24 mouse cellular contexts compared by ENCODE assay signal in the genomic region with DNA sequence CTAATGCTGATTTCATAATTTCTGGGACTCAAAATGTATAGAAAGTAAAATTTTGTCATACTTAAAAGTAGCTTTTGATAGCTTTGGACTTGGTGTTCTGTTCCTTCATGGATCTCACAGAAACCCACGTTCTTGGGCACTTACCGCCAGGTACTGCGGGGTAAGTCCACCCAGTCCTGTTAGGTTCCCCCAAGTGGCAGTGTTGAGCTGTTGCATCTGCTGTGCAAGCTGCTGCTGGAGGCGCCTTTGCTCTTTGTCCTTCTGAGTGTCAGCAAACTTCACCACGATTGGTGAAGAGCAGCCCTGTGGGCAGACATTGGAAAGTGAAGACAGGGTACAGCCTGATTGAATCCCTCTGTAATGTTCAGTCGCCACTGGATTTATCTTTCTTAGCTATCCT.
DNase-seq lines count a peak whose midpoint lies in the region; ATAC-seq and TF ChIP-seq lines count a peak whose summit lies in the region.
"Had no signal": no experiment of that assay in that cellular context is flagged by ENCODE, and none has a peak within 500 bp of the region (broad histone marks: within the 10 kb centered on the region; RNA-seq: fewer than 3 reads in every experiment).

No protein-coding gene starts in this region.

- no peak for TF ChIP-seq POLR2A in MEL (IDR thresholded peaks at IDR 0.05; ENCODE audit: control insufficient read depth in 1 of 2, insufficient read depth in 1 of 2, low read depth in 1 of 2, low read length in 2 of 2, poor library complexity in 1 of 2)

- peak; percentile 35 for TF ChIP-seq CTCF in intestine, postnatal 0 days (IDR thresholded peaks at IDR 0.05; ENCODE audit: low read depth)
- TF ChIP-seq CTCF in lung, postnatal 0 days (IDR thresholded peaks at IDR 0.05): peak; percentile 29; the same call in 1 of the 2 replicates
- TF ChIP-seq CTCF in MEL (IDR thresholded peaks at IDR 0.05 in 2 of 3, conservative IDR thresholded peaks at IDR 0.05 in 1 of 3; ENCODE audit: control insufficient read depth in 1 of 3, insufficient read depth in 1 of 3, low read depth in 2 of 3, low read length in 3 of 3, poor library complexity in 1 of 3, severe bottlenecking in 1 of 3): peak in 2 of 3 experiments; percentile 16 to 20; a peak in 2 of 6 replicates

- H3K4me3 ChIP-seq in intestine, postnatal 0 days (ENCODE audit: low read depth, low read length): no peak overlapping the region
- H3K4me3 ChIP-seq in intestine, embryonic 15.5 days (replicated peaks): no peak overlapping the region
- no peak overlapping the region for H3K4me3 ChIP-seq in lung, postnatal 0 days (ENCODE audit: low read depth, low read length)
- no peak overlapping the region for H3K4me3 ChIP-seq in MEL (ENCODE audit: control insufficient read depth in 1 of 2, insufficient read depth in 1 of 2, low read depth in 2 of 2, low read length in 2 of 2)
- H3K4me3 ChIP-seq: forebrain, embryonic 10.5 days; hindbrain, embryonic 13.5 days; limb, embryonic 12.5 days; midbrain, embryonic 13.5 days; neural tube, embryonic 13.5 days had no signal

- DNase-seq in lung, postnatal 0 days (ENCODE audit: low spot score): no peak
- no peak for DNase-seq in lung, postnatal 36 days
- peak; percentile 22 for DNase-seq in MEL (ENCODE audit: low read depth, low spot score)
- no peak for DNase-seq in adrenal gland, adult 8-10 months
- DNase-seq in retina, embryonic 14.5 days (ENCODE audit: low spot score): no peak
- DNase-seq: adrenal gland, postnatal 36 days; cerebellum, adult 18-20 months; cerebellum, postnatal 25 days; forebrain, postnatal 0 days; heart, postnatal 14 days; kidney, adult 9 months; kidney, postnatal 25 days; lung, adult 18-20 months; thymus, adult 2 months had no signal

- no peak for TF ChIP-seq EP300 in lung, postnatal 0 days (IDR thresholded peaks at IDR 0.05)
- no peak for TF ChIP-seq EP300 in MEL (IDR thresholded peaks at IDR 0.05; ENCODE audit: low read depth in 1 of 2, low read length in 2 of 2)

- no peak overlapping the region for H3K27ac ChIP-seq in intestine, postnatal 0 days (ENCODE audit: low read depth, low read length)
- H3K27ac ChIP-seq in intestine, embryonic 15.5 days: no peak overlapping the region
- no peak overlapping the region for H3K27ac ChIP-seq in lung, postnatal 0 days (ENCODE audit: low read length)
- no peak overlapping the region for H3K27ac ChIP-seq in MEL (ENCODE audit: control insufficient read depth, low read depth, low read length)
- H3K27ac ChIP-seq: forebrain, embryonic 10.5 days; hindbrain, embryonic 13.5 days; limb, embryonic 12.5 days; macrophage; midbrain, embryonic 13.5 days; neural tube, embryonic 13.5 days had no signal

- no peak overlapping the region for H3K4me2 ChIP-seq in intestine, postnatal 0 days (replicated peaks; ENCODE audit: low read depth)
- no peak overlapping the region for H3K4me2 ChIP-seq in intestine, embryonic 15.5 days (replicated peaks)
- H3K4me2 ChIP-seq in lung, postnatal 0 days (replicated peaks; ENCODE audit: low read depth, low read length): no peak overlapping the region
- H3K4me2 ChIP-seq: heart, embryonic 11.5 days; hindbrain, embryonic 13.5 days; limb, embryonic 12.5 days; midbrain, embryonic 13.5 days; neural tube, embryonic 13.5 days had no signal

- H3K36me3 ChIP-seq in intestine, postnatal 0 days (ENCODE audit: control insufficient read depth, insufficient read depth): no peaks in the 10 kb centered on the region
- H3K36me3 ChIP-seq in intestine, embryonic 15.5 days: no peaks in the 10 kb centered on the region
- H3K36me3 ChIP-seq in lung, postnatal 0 days (ENCODE audit: insufficient read depth, low read length): no peaks in the 10 kb centered on the region
- peaks cover 0 to 7% of the 10 kb centered on the region in 2 experiments; a peak in 2 of 4 replicates for H3K36me3 ChIP-seq in MEL (ENCODE audit: control insufficient read depth in 1 of 2, insufficient read depth in 2 of 2, low read length in 2 of 2)
- H3K36me3 ChIP-seq: limb, embryonic 12.5 days had no signal

- no peaks in the 10 kb centered on the region for H3K4me1 ChIP-seq in intestine, postnatal 0 days (replicated peaks; ENCODE audit: control insufficient read depth, insufficient read depth, low read length)
- H3K4me1 ChIP-seq in intestine, embryonic 15.5 days (replicated peaks): no peaks in the 10 kb centered on the region
- no peaks in the 10 kb centered on the region for H3K4me1 ChIP-seq in lung, postnatal 0 days (ENCODE audit: insufficient read depth, low read depth, low read length)
- peaks cover 0 to 5% of the 10 kb centered on the region in 2 experiments; a peak in 2 of 4 replicates for H3K4me1 ChIP-seq in MEL (ENCODE audit: control insufficient read depth in 1 of 2, insufficient read depth in 2 of 2, low read length in 2 of 2)
- H3K4me1 ChIP-seq: limb, embryonic 12.5 days had no signal

- 78% methylated on average over 6 of the region's 6 CpGs for WGBS in intestine, postnatal 0 days
- WGBS in intestine, embryonic 15.5 days: 76% methylated on average over 6 of the region's 6 CpGs
- WGBS in lung, postnatal 0 days: 66% methylated on average over 6 of the region's 6 CpGs

- H3K27me3 ChIP-seq in intestine, postnatal 0 days (replicated peaks; ENCODE audit: control insufficient read depth, insufficient read depth, low read length): no peaks in the 10 kb centered on the region
- no peaks in the 10 kb centered on the region for H3K27me3 ChIP-seq in intestine, embryonic 15.5 days (replicated peaks)
- no peaks in the 10 kb centered on the region for H3K27me3 ChIP-seq in lung, postnatal 0 days (replicated peaks; ENCODE audit: insufficient read depth, low read length)
- no peaks in the 10 kb centered on the region for H3K27me3 ChIP-seq in MEL (ENCODE audit: control insufficient read depth in 1 of 2, insufficient read depth in 2 of 2, low read length in 2 of 2)
- H3K27me3 ChIP-seq: hindbrain, embryonic 13.5 days; limb, embryonic 12.5 days; midbrain, embryonic 13.5 days; neural tube, embryonic 13.5 days had no signal

- H3K79me2 ChIP-seq in MEL (ENCODE audit: control insufficient read depth, insufficient read depth, low read length, poor library complexity): no peaks in the 10 kb centered on the region

- TF ChIP-seq RAD21 in MEL (IDR thresholded peaks at IDR 0.05; ENCODE audit: low read depth, low read length): no peak; the same call in 1 of the 2 replicates

- H3K9ac ChIP-seq in intestine, postnatal 0 days (ENCODE audit: low read depth, low read length): no peak overlapping the region
- H3K9ac ChIP-seq in intestine, embryonic 15.5 days: no peak overlapping the region
- H3K9ac ChIP-seq in lung, postnatal 0 days (replicated peaks; ENCODE audit: low read depth): no peak overlapping the region
- H3K9ac ChIP-seq in MEL (ENCODE audit: control insufficient read depth, low read depth, low read length, poor library complexity, severe bottlenecking): no peak overlapping the region
- H3K9ac ChIP-seq: forebrain, postnatal 0 days; hindbrain, embryonic 13.5 days; limb, embryonic 12.5 days; midbrain, embryonic 13.5 days; neural tube, embryonic 13.5 days had no signal

- H3K9me3 ChIP-seq in intestine, postnatal 0 days (ENCODE audit: control insufficient read depth): no peaks in the 10 kb centered on the region
- no peaks in the 10 kb centered on the region for H3K9me3 ChIP-seq in intestine, embryonic 15.5 days
- H3K9me3 ChIP-seq in lung, postnatal 0 days (ENCODE audit: low read length): no peaks in the 10 kb centered on the region
- no peaks in the 10 kb centered on the region for H3K9me3 ChIP-seq in MEL (replicated peaks; ENCODE audit: insufficient read depth, low read length)
- H3K9me3 ChIP-seq: forebrain, embryonic 10.5 days; hindbrain, embryonic 13.5 days; limb, embryonic 12.5 days; midbrain, embryonic 13.5 days; neural tube, embryonic 13.5 days had no signal

- ATAC-seq in intestine, postnatal 0 days: no peak
- ATAC-seq in intestine, embryonic 15.5 days: no peak
- no peak for ATAC-seq in lung, postnatal 0 days
- ATAC-seq: forebrain, postnatal 0 days; inflammation-experienced regulatory T-cells, adult 6 months; midbrain, embryonic 13.5 days had no signal

TF ChIP-seq in MEL, 35 proteins besides CTCF, POLR2A, EP300 and RAD21:
- TF ChIP-seq E2F4 (IDR thresholded peaks at IDR 0.05; ENCODE audit: borderline replicate concordance, low read depth, low read length) (no peak), GATA1 (IDR thresholded peaks at IDR 0.05; ENCODE audit: low read depth, low read length) (no peak), ETS1 (IDR thresholded peaks at IDR 0.05; ENCODE audit: low read depth, low read length) (no peak)
